Comparison of ENCODE assay signal across 27 mouse cellular contexts in the genomic region with DNA sequence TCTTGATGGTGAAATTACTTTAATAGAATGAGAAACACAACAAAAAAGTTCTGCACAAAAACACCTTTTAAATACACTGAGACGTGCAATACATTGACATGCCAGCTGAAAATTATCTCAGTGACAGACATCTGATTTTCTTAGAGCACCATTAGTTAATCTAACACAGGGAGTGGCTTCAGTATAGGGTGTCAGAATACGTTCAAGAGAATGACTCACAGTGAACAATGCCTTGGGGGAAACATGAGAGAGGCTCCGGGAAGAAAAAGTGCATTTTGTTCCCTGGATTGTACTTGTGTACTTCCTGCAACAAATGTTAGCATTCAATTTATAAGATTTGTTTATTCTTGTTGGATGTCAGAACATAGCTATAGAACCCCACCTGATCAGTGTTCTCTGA.
DNase-seq lines count a peak whose midpoint lies in the region; ATAC-seq and TF ChIP-seq lines count a peak whose summit lies in the region.
"Had no signal": no experiment of that assay in that cellular context is flagged by ENCODE, and none has a peak within 500 bp of the region (broad histone marks: within the 10 kb centered on the region; RNA-seq: fewer than 3 reads in every experiment).

No protein-coding gene starts in this region.

- no peaks in the 10 kb centered on the region for H3K27me3 ChIP-seq in embryonic facial prominence, embryonic 14.5 days (replicated peaks; ENCODE audit: control insufficient read depth, insufficient read depth, low read length)
- no peaks in the 10 kb centered on the region for H3K27me3 ChIP-seq in embryonic facial prominence, embryonic 10.5 days (replicated peaks; ENCODE audit: low read depth, poor library complexity, severe bottlenecking)
- H3K27me3 ChIP-seq in lung, postnatal 0 days (replicated peaks; ENCODE audit: insufficient read depth, low read length), result no peaks in the 10 kb centered on the region
- H3K27me3 ChIP-seq: CH12.LX; embryonic facial prominence, embryonic 15.5 days; heart, embryonic 13.5 days had no signal

- H3K4me2 ChIP-seq in embryonic facial prominence, embryonic 14.5 days (ENCODE audit: low read depth, low read length), result no peak overlapping the region
- H3K4me2 ChIP-seq in lung, postnatal 0 days (replicated peaks; ENCODE audit: low read depth, low read length), result no peak overlapping the region
- H3K4me2 ChIP-seq: embryonic facial prominence, embryonic 15.5 days; heart, embryonic 13.5 days; hindbrain, embryonic 14.5 days had no signal

- H3K9me3 ChIP-seq in embryonic facial prominence, embryonic 14.5 days (ENCODE audit: control insufficient read depth, low read length), result no peaks in the 10 kb centered on the region
- H3K9me3 ChIP-seq in embryonic facial prominence, embryonic 10.5 days, result no peaks in the 10 kb centered on the region
- no peaks in the 10 kb centered on the region for H3K9me3 ChIP-seq in lung, postnatal 0 days (ENCODE audit: low read length)
- H3K9me3 ChIP-seq: embryonic facial prominence, embryonic 15.5 days; G1E; heart, embryonic 10.5 days; heart, embryonic 13.5 days had no signal

- no peaks in the 10 kb centered on the region for H3K36me3 ChIP-seq in embryonic facial prominence, embryonic 14.5 days (ENCODE audit: control insufficient read depth, insufficient read depth, low read length)
- H3K36me3 ChIP-seq in embryonic facial prominence, embryonic 10.5 days (replicated peaks), result no peaks in the 10 kb centered on the region
- H3K36me3 ChIP-seq in lung, postnatal 0 days (ENCODE audit: insufficient read depth, low read length), result no peaks in the 10 kb centered on the region
- H3K36me3 ChIP-seq: embryonic facial prominence, embryonic 15.5 days; G1E had no signal

- TF ChIP-seq EP300 in lung, postnatal 0 days (IDR thresholded peaks at IDR 0.05), result peak; percentile 76

- no peaks in the 10 kb centered on the region for H3K4me1 ChIP-seq in embryonic facial prominence, embryonic 14.5 days (ENCODE audit: control insufficient read depth, insufficient read depth, low read length)
- H3K4me1 ChIP-seq in embryonic facial prominence, embryonic 10.5 days, result no peaks in the 10 kb centered on the region
- H3K4me1 ChIP-seq in lung, postnatal 0 days (ENCODE audit: insufficient read depth, low read depth, low read length), result no peaks in the 10 kb centered on the region
- peaks cover 2% of the 10 kb centered on the region; the same call in 1 of the 2 replicates for H3K4me1 ChIP-seq in olfactory bulb, adult 2 months (ENCODE audit: control insufficient read depth, insufficient read depth, low read length)
- H3K4me1 ChIP-seq: embryonic facial prominence, embryonic 15.5 days; heart, embryonic 10.5 days had no signal

- no peak for TF ChIP-seq CTCF in lung, postnatal 0 days (IDR thresholded peaks at IDR 0.05)
- TF ChIP-seq CTCF in olfactory bulb, adult 2 months (IDR thresholded peaks at IDR 0.05; ENCODE audit: insufficient read depth, low read depth, low read length), result no peak

- WGBS in embryonic facial prominence, embryonic 14.5 days, result 17% methylated on average over 3 of the region's 3 CpGs
- WGBS in embryonic facial prominence, embryonic 10.5 days, result 43% methylated on average over 3 of the region's 3 CpGs
- WGBS in lung, postnatal 0 days, result 38% methylated on average over 3 of the region's 3 CpGs
- 31% methylated on average over 3 of the region's 3 CpGs for WGBS in olfactory bulb, adult 2 months

- TF ChIP-seq POLR2A in olfactory bulb, adult 2 months (IDR thresholded peaks at IDR 0.05; ENCODE audit: insufficient read depth, low read depth, low read length), result no peak

- peak; percentile 78; the same call in 1 of the 2 replicates for ATAC-seq in embryonic facial prominence, embryonic 14.5 days (ENCODE audit: low read depth)
- no peak for ATAC-seq in lung, postnatal 0 days
- ATAC-seq: hindbrain, postnatal 0 days; inflammation-experienced regulatory T-cells, adult 6 months; intestine, postnatal 0 days had no signal

- H3K4me3 ChIP-seq in embryonic facial prominence, embryonic 14.5 days (ENCODE audit: low read depth, low read length), result no peak overlapping the region
- no peak overlapping the region for H3K4me3 ChIP-seq in embryonic facial prominence, embryonic 10.5 days
- H3K4me3 ChIP-seq in lung, postnatal 0 days (ENCODE audit: low read depth, low read length), result no peak overlapping the region
- H3K4me3 ChIP-seq in olfactory bulb, adult 2 months (ENCODE audit: insufficient read depth, low read depth, low read length), result no peak overlapping the region
- H3K4me3 ChIP-seq: embryonic facial prominence, embryonic 15.5 days; heart, embryonic 10.5 days; heart, embryonic 13.5 days had no signal

- H3K9ac ChIP-seq in embryonic facial prominence, embryonic 14.5 days (ENCODE audit: low read depth, low read length), result no peak overlapping the region
- no peak overlapping the region for H3K9ac ChIP-seq in lung, postnatal 0 days (replicated peaks; ENCODE audit: low read depth)
- H3K9ac ChIP-seq: embryonic facial prominence, embryonic 15.5 days; heart, embryonic 13.5 days; hindbrain, embryonic 14.5 days had no signal

- no peak overlapping the region for H3K27ac ChIP-seq in embryonic facial prominence, embryonic 14.5 days (replicated peaks; ENCODE audit: low read depth, low read length)
- H3K27ac ChIP-seq in embryonic facial prominence, embryonic 10.5 days (replicated peaks), result no peak overlapping the region
- H3K27ac ChIP-seq in lung, postnatal 0 days (ENCODE audit: low read length), result no peak overlapping the region
- 0 out of 2 replicates have a peak overlapping the region, but pooled peaks have one; percentile 12 for H3K27ac ChIP-seq in olfactory bulb, adult 2 months (ENCODE audit: insufficient read depth, low read depth, low read length)
- H3K27ac ChIP-seq: embryonic facial prominence, embryonic 15.5 days; heart, embryonic 10.5 days; heart, embryonic 13.5 days; hindbrain, embryonic 14.5 days; hindbrain, postnatal 0 days had no signal

- DNase-seq in embryonic facial prominence, embryonic 14.5 days (ENCODE audit: low spot score), result peak; percentile 57
- no peak for DNase-seq in embryonic facial prominence, embryonic 10.5 days (ENCODE audit: low spot score)
- DNase-seq in lung, postnatal 0 days (ENCODE audit: low spot score), result peak; percentile 41
- no peak for DNase-seq in lung, postnatal 4 days
- DNase-seq in urinary bladder, postnatal 14 days (ENCODE audit: low spot score), result no peak
- DNase-seq: adrenal gland, adult 2 months; adrenal gland, postnatal 14 days; B cell, adult 2 months; cerebellum, adult 11-12 months; cerebellum, adult 8-10 months; cerebellum, postnatal 10 days; cerebellum, postnatal 36 days; embryo, embryonic 11 days; gastrocnemius, postnatal 25 days; heart, adult 18-20 months; heart, postnatal 14 days; heart, postnatal 4 days had no signal

Comparison
In these comparisons a context has a peak if more than half of its experiments do, and no peak if none do; other contexts are left out.
1. DNase-seq: peak in embryonic facial prominence, embryonic 14.5 days (single experiment) and lung, postnatal 0 days (single experiment); none in embryonic facial prominence, embryonic 10.5 days (single experiment), lung, postnatal 4 days (0 of 2) and urinary bladder, postnatal 14 days (single experiment).